Mouse (Mus musculus) 3T3-L1 (cell line): ENCODE data around the gene Hpn.

Experiments
- DNase-seq: peaks from one replicate; pipeline ENCODE4 v3.0.0-alpha.2; 2015; ENCODE audit warnings: low read depth, low spot score

Gene Hpn

GRCm38 (mm10) chr7:31081106-31081505 lies 34.0 kb downstream of the Hpn start:
- DNase-seq: no peak

- no peak for DNase-seq
These were observed 34.5 kb downstream of the Hpn start for GRCm38 (mm10) chr7:31080611-31081010.

GRCm38 (mm10) chr7:31079670-31080069 lies 35.4 kb downstream of the Hpn start:
- DNase-seq: no peak

- DNase-seq: peak; percentile 71
These were observed 37.1 kb downstream of the Hpn start for GRCm38 (mm10) chr7:31077885-31078445.

- no peak for DNase-seq
These were observed 37.6 kb downstream of the Hpn start for GRCm38 (mm10) chr7:31077470-31077869.

GRCm38 (mm10) chr7:31076492-31076891 lies 38.6 kb downstream of the Hpn start, which contains the start of gene Fxyd3:
TSS of gene Fxyd3 (minus strand) at chr7:31076704.
- no peak for DNase-seq

- DNase-seq: no peak
These were observed 40.4 kb downstream of the Hpn start for GRCm38 (mm10) chr7:31074713-31075069.

GRCm38 (mm10) chr7:31074061-31074712 lies 40.9 kb downstream of the Hpn start:
- DNase-seq: no peak

GRCm38 (mm10) chr7:31073546-31073945 lies 41.5 kb downstream of the Hpn start:
- no peak for DNase-seq

GRCm38 (mm10) chr7:31072326-31072725 lies 42.8 kb downstream of the Hpn start:
- DNase-seq: no peak

GRCm38 (mm10) chr7:31070324-31070723 lies 44.8 kb downstream of the Hpn start:
- DNase-seq: no peak

GRCm38 (mm10) chr7:31069491-31069890 lies 45.6 kb downstream of the Hpn start:
- DNase-seq: no peak

GRCm38 (mm10) chr7:31067836-31068235 lies 47.3 kb downstream of the Hpn start:
- peak; percentile 12 for DNase-seq

- peak; percentile 69 for DNase-seq
These were observed 52.0 kb downstream of the Hpn start for GRCm38 (mm10) chr7:31063074-31063560.

- no peak for DNase-seq
These were observed 54.5 kb downstream of the Hpn start for GRCm38 (mm10) chr7:31060621-31061010.

GRCm38 (mm10) chr7:31059919-31060620 lies 55.0 kb downstream of the Hpn start:
- no peak for DNase-seq

- DNase-seq: peak; percentile 71
These were observed 56.0 kb downstream of the Hpn start, which contains the start of gene Lgi4 for GRCm38 (mm10) chr7:31059108-31059507. TSS of gene Lgi4 (plus strand) at chr7:31059342.

GRCm38 (mm10) chr7:31058211-31058610 lies 56.9 kb downstream of the Hpn start:
- DNase-seq: no peak

- no peak for DNase-seq
These were observed 57.4 kb downstream of the Hpn start for GRCm38 (mm10) chr7:31057730-31058129.

GRCm38 (mm10) chr7:31057071-31057470 lies 58.0 kb downstream of the Hpn start, which contains the start of gene Fxyd1:
TSS of gene Fxyd1 (minus strand) at chr7:31057199.
- no peak for DNase-seq

- no peak for DNase-seq
These were observed 58.6 kb downstream of the Hpn start for GRCm38 (mm10) chr7:31056448-31056847.

- no peak for DNase-seq
These were observed 59.2 kb downstream of the Hpn start for GRCm38 (mm10) chr7:31055883-31056282.
